Mouse (Mus musculus): ENCODE results near the gene Fbxo22.
A peak's percentile ranks its signal among the peaks of the same experiment; 100 is the strongest.
"Not testable (repeated sequence)": the region's sequence is repeated elsewhere in the genome, so short reads cannot be mapped to it uniquely, and the experiment has no call there.

Gene Fbxo22

GRCm38 (mm10) chr9:55240852-55241251 is 32.1 kb downstream of the Fbxo22 start:
- no peak for DNase-seq

DNA sequence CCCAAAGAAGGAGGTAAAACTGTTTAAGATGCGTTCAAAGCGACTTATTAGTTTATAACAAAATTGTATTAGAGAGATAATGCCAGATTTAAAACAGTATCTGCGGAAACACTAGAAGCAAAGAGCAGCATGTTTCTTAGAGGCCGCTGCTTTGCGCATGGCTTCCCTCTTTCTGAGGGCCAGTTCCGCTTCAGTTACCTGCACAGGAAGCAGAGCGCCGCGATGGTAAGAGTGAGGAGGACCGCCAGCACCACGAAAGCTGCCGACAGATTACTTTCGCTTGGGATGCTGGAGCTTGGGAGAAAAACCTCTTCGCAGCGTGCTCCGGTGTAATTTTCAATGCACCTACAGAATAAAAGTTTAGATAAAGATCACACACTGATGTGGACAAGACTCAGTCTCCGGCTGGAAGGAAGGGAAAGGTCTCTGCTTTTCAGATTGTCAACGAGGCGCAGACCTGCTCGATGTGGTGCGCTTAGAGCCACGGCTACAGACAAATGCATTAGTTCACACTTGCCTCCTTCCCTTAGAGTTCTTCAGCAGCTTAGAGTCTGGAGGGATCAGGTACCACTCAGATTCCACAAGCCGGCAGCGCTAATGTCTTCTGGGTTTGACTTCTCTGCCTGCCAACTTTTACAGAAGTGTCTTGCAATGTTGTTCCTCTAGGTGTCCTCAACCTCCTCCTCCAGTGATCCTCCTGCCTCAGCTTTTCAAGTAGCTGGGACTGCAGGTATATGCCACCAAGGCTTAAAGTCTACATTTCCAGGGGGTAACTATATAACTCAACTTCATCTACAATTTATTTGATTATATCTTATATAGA is 33.3 kb downstream of the Fbxo22 start:
- peak; percentile 11 to 20 for DNase-seq

GRCm38 (mm10) chr9:55243280-55243679 is 34.6 kb downstream of the Fbxo22 start:
- DNase-seq = no peak

GRCm38 (mm10) chr9:55244079-55244478 is 35.4 kb downstream of the Fbxo22 start:
- no peak for DNase-seq

GRCm38 (mm10) chr9:55245057-55245750 is 36.5 kb downstream of the Fbxo22 start:
- DNase-seq = not testable (repeated sequence)

- no peak for DNase-seq
Observed at GRCm38 (mm10) chr9:55246440-55246839, 37.7 kb downstream of the Fbxo22 start.

- no peak for DNase-seq
Observed at GRCm38 (mm10) chr9:55246918-55247317, 38.2 kb downstream of the Fbxo22 start.

DNA sequence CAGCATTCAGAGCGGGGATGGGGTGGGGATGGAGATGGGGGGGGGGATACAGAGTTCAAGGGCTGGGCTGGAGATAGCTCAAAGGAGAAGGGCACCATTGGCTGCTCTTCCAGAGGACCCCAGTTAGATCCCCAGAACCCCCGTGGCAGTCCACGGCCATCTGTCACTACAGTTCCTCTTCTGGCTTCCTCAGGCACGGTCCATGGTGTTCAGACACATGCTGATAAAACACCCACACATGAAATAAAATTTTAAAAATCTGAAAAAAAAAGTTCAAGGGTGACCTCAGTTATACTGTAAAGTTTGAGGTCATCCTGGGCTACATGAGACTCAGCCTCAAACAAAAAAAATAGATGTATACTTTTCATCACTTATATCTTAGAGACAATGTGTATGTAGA is 39.7 kb downstream of the Fbxo22 start:
- DNase-seq = no peak

- no peak for DNase-seq
Observed at GRCm38 (mm10) chr9:55250595-55251247, 42.0 kb downstream of the Fbxo22 start.

DNA sequence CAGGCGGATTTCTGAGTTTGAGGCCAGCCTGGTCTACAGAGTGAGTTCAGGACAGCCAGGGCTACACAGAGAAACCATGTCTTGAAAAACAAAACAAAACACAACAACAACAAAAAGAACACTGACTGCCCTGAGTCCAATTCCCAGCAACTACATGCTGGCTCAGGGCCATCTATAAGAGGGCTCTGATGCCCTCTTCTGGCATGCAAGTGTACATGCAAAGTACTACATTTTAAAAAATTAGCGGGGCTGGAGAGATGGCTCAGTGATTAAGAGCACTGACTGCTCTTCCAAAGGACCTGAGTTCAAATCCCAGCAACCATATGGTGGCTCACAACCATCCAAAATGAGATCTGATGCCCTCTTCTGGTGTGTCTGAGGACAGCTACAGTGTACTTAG is 43.4 kb downstream of the Fbxo22 start:
- DNase-seq = not testable (repeated sequence)

GRCm38 (mm10) chr9:55253849-55254248 is 45.1 kb downstream of the Fbxo22 start:
- no peak for DNase-seq

GRCm38 (mm10) chr9:55255056-55255455 is 46.3 kb downstream of the Fbxo22 start:
- no peak for DNase-seq

DNA sequence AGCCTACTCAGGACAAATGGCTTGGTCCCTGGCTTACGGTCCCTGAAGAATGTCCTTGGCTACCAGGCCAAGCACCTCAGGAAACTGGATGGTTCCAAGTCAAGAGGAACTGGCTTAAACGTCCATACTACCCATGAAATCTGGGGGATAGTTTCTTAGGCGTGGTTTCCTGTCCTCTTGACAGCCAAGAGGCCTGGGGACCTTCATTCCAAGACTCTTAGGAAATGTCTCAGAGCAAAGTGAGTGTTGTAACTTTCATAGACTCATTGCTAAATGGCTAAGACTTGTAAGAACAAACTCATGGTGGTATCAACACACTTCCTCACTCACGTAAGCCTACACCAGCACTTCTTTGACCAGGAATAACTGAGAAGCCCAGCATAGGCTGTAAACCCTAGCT is 46.9 kb downstream of the Fbxo22 start:
- DNase-seq = no peak

DNA sequence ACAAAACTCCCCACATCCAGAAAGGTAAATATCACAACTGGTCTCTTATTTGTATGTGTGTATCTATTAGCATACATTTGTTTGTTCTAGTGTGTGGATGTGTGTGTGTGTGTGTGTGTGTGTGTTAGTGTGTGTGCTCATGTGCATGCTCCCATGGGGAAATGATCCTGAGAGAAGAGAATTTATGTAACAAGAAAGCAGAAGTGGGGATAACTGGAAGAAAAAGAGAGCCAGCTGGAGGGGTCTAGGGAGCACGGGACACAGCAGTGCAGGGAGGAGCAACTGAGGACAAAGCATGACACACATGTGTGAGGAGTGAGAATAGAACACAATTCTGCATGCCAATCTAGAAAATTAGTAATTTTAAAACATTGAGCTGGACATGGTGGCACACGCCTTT is 48.4 kb downstream of the Fbxo22 start:
- DNase-seq = no peak

DNA sequence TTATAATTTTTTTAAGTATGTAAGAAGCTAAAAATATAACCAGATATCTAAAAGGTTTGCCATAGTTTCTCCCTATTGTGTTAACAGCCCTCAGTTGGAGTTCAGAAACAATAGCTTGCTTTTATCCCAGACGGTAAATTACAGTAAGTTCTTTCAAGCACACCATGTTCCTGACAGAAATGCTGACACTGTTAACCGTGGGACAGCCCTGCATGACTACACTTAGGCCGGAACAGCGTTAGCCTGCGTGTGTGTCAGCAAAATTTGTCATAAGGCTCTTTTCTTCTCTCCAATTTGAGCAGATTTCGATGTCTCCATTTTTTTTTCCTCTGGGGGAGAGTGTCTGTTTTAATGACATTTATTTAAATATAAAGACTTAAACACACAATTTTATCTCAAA is 51.0 kb downstream of the Fbxo22 start:
- no peak for DNase-seq

DNA sequence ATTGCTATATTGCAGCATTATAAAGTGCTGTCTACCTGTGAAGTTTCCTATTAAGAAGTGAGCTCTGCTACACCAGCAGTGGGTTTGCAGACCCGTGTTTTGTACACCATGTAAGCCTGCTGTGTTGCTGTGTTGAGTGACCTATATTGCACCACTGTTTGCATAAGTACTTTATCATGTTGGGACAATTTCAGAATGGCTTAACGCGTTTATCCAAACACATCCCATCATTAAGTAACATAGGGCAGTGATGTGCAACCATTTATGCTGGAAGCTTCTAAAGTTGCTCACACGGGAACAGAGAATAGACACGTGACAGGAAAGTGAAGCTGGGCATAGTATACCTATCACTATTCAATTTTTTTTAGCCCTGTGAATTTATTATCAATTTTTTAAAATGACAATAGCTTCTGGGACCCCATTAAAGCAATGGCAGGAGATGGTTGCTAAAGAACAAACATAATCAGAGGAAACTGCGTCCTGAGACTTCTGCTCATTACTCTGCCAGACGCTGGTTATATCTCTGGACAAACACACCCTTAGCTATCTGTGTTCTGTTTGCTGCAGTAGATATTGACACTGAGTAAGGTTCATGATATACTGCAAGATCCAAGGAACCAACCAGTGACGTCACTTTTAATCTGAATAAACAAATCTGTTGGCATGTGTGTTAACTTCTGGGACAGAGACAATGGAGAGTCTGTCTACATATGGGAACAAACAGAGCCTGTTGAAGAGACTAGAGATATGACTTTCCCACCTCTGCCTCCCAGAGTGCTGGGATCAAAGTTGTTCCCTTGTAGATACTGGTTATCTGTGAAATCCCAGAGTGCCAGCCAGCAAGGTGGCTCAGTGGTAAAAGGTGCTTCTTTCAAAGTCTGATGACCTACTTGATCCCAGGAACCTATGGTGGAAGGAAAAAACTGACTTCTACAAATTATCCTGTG is 55.9 kb downstream of the Fbxo22 start:
- DNase-seq = no peak

DNA sequence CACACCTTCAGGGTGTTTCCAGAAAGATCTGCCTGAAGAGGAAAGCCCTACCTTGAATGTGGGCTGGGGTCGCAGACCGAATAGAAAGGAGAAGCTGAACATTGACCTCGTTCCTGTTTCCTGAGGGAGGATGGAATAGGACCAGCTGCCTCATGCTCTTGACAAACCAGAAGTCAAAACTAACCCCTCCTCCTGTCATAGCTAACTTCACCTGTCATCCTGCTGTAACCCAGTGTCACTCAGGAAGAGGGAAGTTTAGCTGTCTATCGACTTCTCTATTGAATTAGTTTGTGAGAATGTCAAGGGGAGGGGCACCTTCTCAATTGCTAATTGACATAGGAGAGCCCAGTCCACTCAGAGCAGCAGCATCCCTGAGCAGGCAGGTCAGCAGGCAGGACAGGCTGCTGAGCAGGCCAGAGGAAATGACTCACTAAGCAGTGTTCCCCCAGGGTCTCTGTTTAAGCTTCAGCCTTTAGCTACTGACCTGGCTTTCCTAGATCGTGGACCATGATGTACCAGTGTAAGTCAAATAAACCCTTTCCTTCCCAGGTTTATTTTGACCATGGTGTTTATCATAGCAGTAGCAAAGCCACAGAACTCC is 63.3 kb downstream of the Fbxo22 start:
- DNase-seq = no peak

DNA sequence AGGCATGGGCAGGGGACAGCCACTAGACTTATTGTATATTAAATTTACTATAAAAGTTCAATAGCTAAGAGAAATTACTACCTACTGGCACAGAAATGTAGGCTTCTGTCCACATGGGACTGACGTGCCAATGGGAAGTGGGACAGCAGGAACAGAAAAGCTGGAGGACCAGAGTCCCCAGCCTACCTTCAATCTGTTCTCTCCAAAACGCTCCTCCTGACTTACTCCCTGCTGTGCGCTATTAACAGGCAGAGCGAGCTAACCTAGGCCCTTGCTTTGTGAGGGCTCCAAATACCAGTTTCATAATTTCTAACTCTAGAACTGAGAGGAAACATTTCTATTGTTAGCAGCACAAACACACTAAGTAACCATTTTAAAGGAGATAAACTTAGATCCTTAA is 65.2 kb downstream of the Fbxo22 start:
- DNase-seq = peak; percentile 77 to 79
